Mouse (Mus musculus) stomach, postnatal 0 days (tissue): ENCODE data around the gene E130114P18Rik.

ENCODE experiments used
- CTCF ChIP-seq: IDR thresholded peaks from 2 replicates; pipeline ENCODE4 v1.5.1; 2016; ENCODE audit warnings: antibody characterized with exemption, low read depth, mild to moderate bottlenecking, moderate library complexity
- EP300 ChIP-seq: optimal IDR thresholded peaks from 2 replicates; pipeline ENCODE3; 2016; ENCODE audit warnings: antibody characterized with exemption

DNA sequence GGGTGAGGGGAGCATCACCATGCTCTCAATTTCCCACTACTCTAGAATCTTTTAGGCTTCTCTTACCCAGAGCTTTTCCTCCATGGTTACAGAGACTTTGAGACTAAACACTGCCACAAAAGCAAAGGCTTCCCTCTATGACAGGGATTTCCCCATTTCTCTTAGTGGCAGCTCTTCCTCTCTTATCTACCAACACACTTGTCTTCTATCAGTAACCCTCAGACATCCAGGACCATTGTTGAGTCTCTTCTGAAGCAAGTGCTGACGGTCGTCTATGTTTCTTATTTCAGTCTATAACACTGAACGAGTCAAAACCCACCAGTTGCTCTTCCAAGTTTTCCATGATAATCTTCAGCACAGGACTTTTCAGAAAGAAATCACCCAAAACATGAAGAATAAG lies 137.5 kb downstream of the E130114P18Rik start:
- no peak for TF ChIP-seq CTCF
- TF ChIP-seq EP300, result no peak
